Mouse (Mus musculus) ES-Bruce4 (cell line): Measurements from ENCODE around the gene H60b. TPM values are rescaled to one million over a fixed set of nuclear protein-coding genes. Genes with fewer than 3 reads are reported as not detected.
"Not testable (repeated sequence)": the region's sequence is repeated elsewhere in the genome, so short reads cannot be mapped to it uniquely, and the experiment has no call there.

Experiments
- H3K27ac ChIP-seq: 2 replicates; pipeline ENCODE4 v1.5.1; 2012; ENCODE audit warnings: low read length, inconsistent platforms; ENCODE audit not compliant: insufficient read depth
- H3K27me3 ChIP-seq: 2 replicates; pipeline ENCODE4 v1.6.1; 2012; ENCODE audit warnings: mild to moderate bottlenecking, low read length, inconsistent platforms; ENCODE audit not compliant: control insufficient read depth, poor library complexity, insufficient read depth, severe bottlenecking
- H3K36me3 ChIP-seq: 2 replicates; pipeline ENCODE4 v1.6.1; 2012; ENCODE audit warnings: inconsistent platforms, mild to moderate bottlenecking, low read length, moderate library complexity; ENCODE audit not compliant: control insufficient read depth, poor library complexity, insufficient read depth, severe bottlenecking
- H3K4me1 ChIP-seq: one replicate; pipeline ENCODE4 v1.8.1; 2011; ENCODE audit warnings: low read length; ENCODE audit not compliant: control insufficient read depth, insufficient read depth
- H3K4me3 ChIP-seq: 2 replicates; pipeline ENCODE4 v1.5.1; 2011; ENCODE audit warnings: low read depth, mild to moderate bottlenecking, low read length
- H3K9ac ChIP-seq: 2 replicates; pipeline ENCODE4 v1.6.1; 2012; ENCODE audit warnings: low read depth, mild to moderate bottlenecking, inconsistent platforms; ENCODE audit not compliant: poor library complexity, severe bottlenecking
- H3K9me3 ChIP-seq: replicated peaks from 2 replicates; pipeline ENCODE4 v1.6.1; 2012; ENCODE audit warnings: mild to moderate bottlenecking, low read length, inconsistent platforms; ENCODE audit not compliant: control insufficient read depth, poor library complexity, insufficient read depth, severe bottlenecking
- polyA plus RNA-seq: library from polyadenylated mRNA; stranded (reverse); fragments of >200 nt; gene quantifications from 2 replicates; pipeline ENCODE4 v1.2.4, GENCODE M21; 2011; ENCODE audit warnings: low read depth; ENCODE audit not compliant: missing spikeins, insufficient read depth, insufficient read length

Gene H60b
- polyA plus RNA-seq, 1 experiment = not detected

GRCm38 (mm10) chr10:22169116-22169515 is 10.7 kb downstream of the H60b start:
- H3K9me3 ChIP-seq = not testable (repeated sequence)

GRCm38 (mm10) chr10:22172431-22173334 is 14.3 kb downstream of the H60b start:
- not testable (repeated sequence) for H3K4me3 ChIP-seq

More at GRCm38 (mm10) chr10:22169116-22169515, 10.7 kb downstream of the H60b start:
- not testable (repeated sequence) for H3K9ac ChIP-seq, H3K27me3 ChIP-seq, H3K4me1 ChIP-seq, H3K4me3 ChIP-seq, H3K27ac ChIP-seq, H3K36me3 ChIP-seq

GRCm38 (mm10) chr10:22173335-22174189 is 15.2 kb downstream of the H60b start:
- not testable (repeated sequence) for H3K9me3 ChIP-seq, H3K4me3 ChIP-seq, H3K27ac ChIP-seq, H3K4me1 ChIP-seq, H3K9ac ChIP-seq, H3K27me3 ChIP-seq, H3K36me3 ChIP-seq

More at GRCm38 (mm10) chr10:22172431-22173334, 14.3 kb downstream of the H60b start:
- not testable (repeated sequence) for H3K9ac ChIP-seq, H3K9me3 ChIP-seq, H3K27ac ChIP-seq, H3K4me1 ChIP-seq, H3K36me3 ChIP-seq, H3K27me3 ChIP-seq

- H3K36me3 ChIP-seq, H3K4me3 ChIP-seq, H3K27me3 ChIP-seq, H3K27ac ChIP-seq, H3K4me1 ChIP-seq, H3K9me3 ChIP-seq, H3K9ac ChIP-seq: not testable (repeated sequence)
Measured at GRCm38 (mm10) chr10:22174190-22174487, 15.8 kb downstream of the H60b start.

- not testable (repeated sequence) for H3K27me3 ChIP-seq, H3K9ac ChIP-seq, H3K4me1 ChIP-seq, H3K27ac ChIP-seq, H3K9me3 ChIP-seq, H3K4me3 ChIP-seq, H3K36me3 ChIP-seq
Measured at GRCm38 (mm10) chr10:22176515-22176914, 18.1 kb downstream of the H60b start.

GRCm38 (mm10) chr10:22191035-22191434 is 32.6 kb downstream of the H60b start:
- not testable (repeated sequence) for H3K9ac ChIP-seq, H3K27me3 ChIP-seq, H3K4me3 ChIP-seq, H3K36me3 ChIP-seq, H3K9me3 ChIP-seq, H3K4me1 ChIP-seq, H3K27ac ChIP-seq

- not testable (repeated sequence) for H3K4me3 ChIP-seq, H3K36me3 ChIP-seq, H3K9ac ChIP-seq, H3K4me1 ChIP-seq, H3K27me3 ChIP-seq, H3K9me3 ChIP-seq, H3K27ac ChIP-seq
Measured at GRCm38 (mm10) chr10:22201352-22201751, 43.0 kb downstream of the H60b start.

- not testable (repeated sequence) for H3K27ac ChIP-seq, H3K9me3 ChIP-seq
Measured at GRCm38 (mm10) chr10:22202784-22203583, 44.6 kb downstream of the H60b start.

GRCm38 (mm10) chr10:22206443-22206842 is 48.1 kb downstream of the H60b start:
- not testable (repeated sequence) for H3K27me3 ChIP-seq, H3K9me3 ChIP-seq, H3K27ac ChIP-seq, H3K4me1 ChIP-seq, H3K9ac ChIP-seq, H3K36me3 ChIP-seq, H3K4me3 ChIP-seq

More at GRCm38 (mm10) chr10:22202784-22203583, 44.6 kb downstream of the H60b start:
- not testable (repeated sequence) for H3K36me3 ChIP-seq, H3K9ac ChIP-seq, H3K4me3 ChIP-seq, H3K27me3 ChIP-seq, H3K4me1 ChIP-seq
